Mouse (Mus musculus): ENCODE measurements at regions not wholly inside any gene's neighbourhood (a gene's known extent, or its start where the extent isn't known, plus 50 kb on each side); places are given as distances from the start of the nearest gene placed in this dataset.

- no peak for DNase-seq
Measured at GRCm38 (mm10) chr1:67640353-67640752, 517.5 kb downstream of the Cps1 start.

GRCm38 (mm10) chr1:67640766-67641165 lies 517.9 kb downstream of the Cps1 start:
- no peak for DNase-seq

DNA sequence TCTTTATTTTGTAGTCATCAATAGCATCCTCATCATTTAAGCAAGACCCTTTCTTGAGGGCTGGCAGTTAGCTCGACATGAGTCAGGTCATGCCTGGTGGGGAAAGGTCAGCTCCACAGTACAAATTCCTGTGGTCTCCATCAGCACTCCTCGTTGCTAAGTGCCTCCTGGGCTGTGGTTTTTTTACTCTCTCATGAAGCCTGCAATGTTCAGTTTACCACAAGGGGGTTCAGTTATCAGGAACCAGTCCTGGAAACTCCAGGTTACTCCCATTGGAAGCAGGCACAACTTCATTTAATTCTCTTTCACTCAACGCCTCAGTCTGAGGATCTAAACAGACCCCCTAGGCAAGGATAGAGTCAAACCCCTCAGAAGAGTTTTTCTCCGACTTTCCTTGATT lies 520.8 kb downstream of the Cps1 start:
- DNase-seq, result peak; percentile 61

Measured in heart, adult 11 months (tissue).